ENCODE assay signal across 12 mouse cellular contexts in genomic region chr2:156494465-156494864, GRCm38 (mm10). TPM values are rescaled to one million over a fixed set of nuclear protein-coding genes. Genes with fewer than 3 reads are reported as not detected.
A peak's percentile ranks its signal among the peaks of the same experiment; 100 is the strongest.
DNase-seq lines count a peak whose midpoint lies in the region; ATAC-seq and TF ChIP-seq lines count a peak whose summit lies in the region.
"Had no signal": no experiment of that assay in that cellular context is flagged by ENCODE, and none has a peak within 500 bp of the region (broad histone marks: within the 10 kb centered on the region; RNA-seq: fewer than 3 reads in every experiment).

No protein-coding gene starts in this region.

- DNase-seq in frontal cortex, postnatal 14 days (ENCODE audit: low spot score in 2 of 2) = no peak
- DNase-seq in midbrain, embryonic 11.5 days (ENCODE audit: low spot score, missing footprints) = no peak
- DNase-seq in midbrain, postnatal 0 days (ENCODE audit: low spot score) = no peak
- no peak for DNase-seq in gastrocnemius, postnatal 36 days
- DNase-seq: lung, postnatal 10 days; thymus, postnatal 36 days had no signal

- H3K9ac ChIP-seq in midbrain, embryonic 11.5 days (ENCODE audit: low read length) = no peak overlapping the region
- H3K9ac ChIP-seq in midbrain, postnatal 0 days (replicated peaks; ENCODE audit: low read length, poor library complexity, severe bottlenecking) = no peak overlapping the region
- no peak overlapping the region for H3K9ac ChIP-seq in intestine, embryonic 15.5 days

- no peak overlapping the region for H3K4me3 ChIP-seq in midbrain, embryonic 11.5 days (ENCODE audit: low read depth, low read length)
- no peak overlapping the region for H3K4me3 ChIP-seq in midbrain, postnatal 0 days (ENCODE audit: low read depth, low read length)
- no peak overlapping the region for H3K4me3 ChIP-seq in intestine, embryonic 15.5 days (replicated peaks)
- H3K4me3 ChIP-seq: limb, embryonic 10.5 days had no signal

- H3K36me3 ChIP-seq in midbrain, embryonic 11.5 days (ENCODE audit: control insufficient read depth, insufficient read depth, low read length) = no peaks in the 10 kb centered on the region
- peaks cover 39% of the 10 kb centered on the region for H3K36me3 ChIP-seq in midbrain, postnatal 0 days (ENCODE audit: insufficient read depth, low read length)
- peaks cover 8% of the 10 kb centered on the region; the same call in 1 of the 2 replicates for H3K36me3 ChIP-seq in intestine, embryonic 15.5 days
- H3K36me3 ChIP-seq: G1E had no signal

- H3K9me3 ChIP-seq in midbrain, embryonic 11.5 days (ENCODE audit: control insufficient read depth, low read length) = no peaks in the 10 kb centered on the region
- no peaks in the 10 kb centered on the region for H3K9me3 ChIP-seq in midbrain, postnatal 0 days (ENCODE audit: low read length)
- no peaks in the 10 kb centered on the region for H3K9me3 ChIP-seq in intestine, embryonic 15.5 days
- H3K9me3 ChIP-seq: G1E; limb, embryonic 10.5 days had no signal

- no peaks in the 10 kb centered on the region for H3K27me3 ChIP-seq in midbrain, embryonic 11.5 days (ENCODE audit: control insufficient read depth, insufficient read depth, low read length)
- no peaks in the 10 kb centered on the region for H3K27me3 ChIP-seq in midbrain, postnatal 0 days (ENCODE audit: insufficient read depth, low read length)
- H3K27me3 ChIP-seq in intestine, embryonic 15.5 days (replicated peaks) = no peaks in the 10 kb centered on the region

- H3K4me1 ChIP-seq in midbrain, embryonic 11.5 days (ENCODE audit: control insufficient read depth, insufficient read depth, low read length) = peaks cover 17% of the 10 kb centered on the region
- peaks cover 13% of the 10 kb centered on the region for H3K4me1 ChIP-seq in midbrain, postnatal 0 days (ENCODE audit: insufficient read depth, low read length)
- 0 out of 2 replicates have a peak, but pooled peaks cover 2% of the 10 kb centered on the region for H3K4me1 ChIP-seq in intestine, embryonic 15.5 days (replicated peaks)

- WGBS in midbrain, embryonic 11.5 days = 82% methylated on average over 9 of the region's 9 CpGs
- 89% methylated on average over 9 of the region's 9 CpGs for WGBS in midbrain, postnatal 0 days
- WGBS in intestine, embryonic 15.5 days = 85% methylated on average over 9 of the region's 9 CpGs

- peak overlapping the region; percentile 7; the same call in 1 of the 2 replicates for H3K27ac ChIP-seq in midbrain, embryonic 11.5 days (ENCODE audit: low read depth, low read length)
- no peak overlapping the region for H3K27ac ChIP-seq in midbrain, postnatal 0 days (ENCODE audit: low read depth, low read length)
- no peak overlapping the region for H3K27ac ChIP-seq in intestine, embryonic 15.5 days

- intact Hi-C loops in gastrocnemius, postnatal 36 days (cut with DNase I) = no loop called here

- TF ChIP-seq CTCF in midbrain, postnatal 0 days (IDR thresholded peaks at IDR 0.05) = no peak

- H3K4me2 ChIP-seq in midbrain, embryonic 11.5 days = no peak overlapping the region
- no peak overlapping the region for H3K4me2 ChIP-seq in midbrain, postnatal 0 days (ENCODE audit: low read depth, low read length, poor library complexity, severe bottlenecking)
- no peak overlapping the region for H3K4me2 ChIP-seq in intestine, embryonic 15.5 days (replicated peaks)

- peak; percentile 51 for ATAC-seq in frontal cortex, adult (ENCODE audit: low TSS enrichment)
- ATAC-seq in midbrain, embryonic 11.5 days (ENCODE audit: low FRiP score) = no peak
- ATAC-seq in midbrain, postnatal 0 days (ENCODE audit: low FRiP score) = no peak
- ATAC-seq in intestine, embryonic 15.5 days = peak; percentile 51; the same call in 1 of the 2 replicates
- ATAC-seq in megakaryocyte progenitor cell, adult 5-6 weeks (replicated peaks; ENCODE audit: poor library complexity) = peak; percentile 13; the same call in 1 of the 2 replicates
- no peak for ATAC-seq in inflammation-experienced regulatory T-cells, adult 6 months

RNA-seq across cellular contexts. Expression of gene Aar2, which starts 52.9 kb away (rescaled TPM):
- 44.4 and 46.8 TPM in 2 replicates for polyA plus RNA-seq in midbrain, embryonic 11.5 days (2014; fragmentation: Nextera tagmentation; extraction: Ambion mirVana)
- 49.1 and 53.5 TPM in 2 replicates for total RNA-seq in midbrain, postnatal 0 days (2014; rRNA removed)
- 42.0 and 44.5 TPM in 2 replicates for polyA plus RNA-seq in midbrain, postnatal 0 days (2015; fragmentation: Nextera tagmentation; extraction: Ambion mirVana)
- 31.3 and 31.6 TPM in 2 replicates for polyA plus RNA-seq in intestine, embryonic 15.5 days (2015; fragmentation: Nextera tagmentation; extraction: Ambion mirVana)
- total RNA-seq in megakaryocyte progenitor cell, adult 5-6 weeks (2015) = 9.5 and 13.4 TPM in 2 replicates
- total RNA-seq in megakaryocyte progenitor cell, adult 5-6 weeks (2017) = 9.2 and 9.4 TPM in 2 replicates
- 10 to 100 TPM; 28.5 to 34.5 (median 31.8) TPM for polyA plus RNA-seq in inflammation-experienced regulatory T-cells, adult 6 months (2017; shearing (Covaris generic))
- total RNA-seq in gastrocnemius, postnatal 36 days (2021) = 10 to 100 TPM; 18.6 to 19.1 TPM

Comparison
In these comparisons a context has a peak if more than half of its experiments do, and no peak if none do; other contexts are left out.
1. ATAC-seq: peak in frontal cortex, adult (single experiment), intestine, embryonic 15.5 days (single experiment) and megakaryocyte progenitor cell, adult 5-6 weeks (single experiment); none in midbrain, embryonic 11.5 days (single experiment), midbrain, postnatal 0 days (single experiment) and inflammation-experienced regulatory T-cells, adult 6 months (single experiment).